Mouse (Mus musculus): Measurements from ENCODE around the gene Rps15.

GRCm38 (mm10) chr10:80343425-80343895 is 51.2 kb downstream of the Rps15 start:
- TF ChIP-seq CTCF (IDR thresholded peaks at IDR 0.05) (no peak), EP300 (IDR thresholded peaks at IDR 0.05) (no peak)
